Mouse (Mus musculus) midbrain, embryonic 11.5 days (tissue): ENCODE results near the gene Slc17a5. TPM values are rescaled to one million over a fixed set of nuclear protein-coding genes. Genes with fewer than 3 reads are reported as not detected.

Experiments
- ATAC-seq: fragments of 200-750 bp; cut with Nextera tagmentation; 2 replicates; pipeline ENCODE4 v1.8.0; 2017; ENCODE audit warnings: moderate TSS enrichment, moderate library complexity; ENCODE audit not compliant: low FRiP score
- DNase-seq: peaks from one replicate; pipeline ENCODE4 v3.0.0; 2015; ENCODE audit warnings: low spot score; ENCODE audit errors: missing footprints
- H3K27ac ChIP-seq: fragments of 300-500 bp; sonication (generic); 2 replicates; pipeline ENCODE4 v1.5.1; 2014; ENCODE audit warnings: low read depth, low read length
- H3K27me3 ChIP-seq: fragments of 300-500 bp; sonication (generic); 2 replicates; pipeline ENCODE4 v1.6.1; 2014; ENCODE audit warnings: mild to moderate bottlenecking, low read length, moderate library complexity, mixed read lengths; ENCODE audit not compliant: control insufficient read depth, insufficient read depth
- H3K36me3 ChIP-seq: fragments of 300-500 bp; sonication (generic); 2 replicates; pipeline ENCODE4 v1.6.1; 2014; ENCODE audit warnings: mild to moderate bottlenecking, low read length, moderate library complexity, mixed read lengths; ENCODE audit not compliant: control insufficient read depth, insufficient read depth
- H3K4me1 ChIP-seq: fragments of 300-500 bp; sonication (generic); 2 replicates; pipeline ENCODE4 v1.6.1; 2014; ENCODE audit warnings: low read length; ENCODE audit not compliant: control insufficient read depth, insufficient read depth
- H3K4me2 ChIP-seq: fragments of 300-500 bp; sonication (generic); 2 replicates; pipeline ENCODE4 v1.6.1; 2014; ENCODE audit warnings: mild to moderate bottlenecking, moderate library complexity
- H3K4me3 ChIP-seq: fragments of 300-500 bp; sonication (generic); 2 replicates; pipeline ENCODE4 v1.5.1; 2014; ENCODE audit warnings: low read depth, low read length
- H3K9ac ChIP-seq: fragments of 300-500 bp; sonication (generic); 2 replicates; pipeline ENCODE4 v1.6.1; 2014; ENCODE audit warnings: low read length
- H3K9me3 ChIP-seq: fragments of 300-500 bp; sonication (generic); 2 replicates; pipeline ENCODE4 v1.6.1; 2016; ENCODE audit warnings: low read length; ENCODE audit not compliant: control insufficient read depth
- WGBS: fragments of 180-500 bp; shearing (Covaris S2); extraction: QIAGEN DNeasy Blood & Tissue Kit; methylation state at CpG from one replicate; pipeline ENCODE4 v1.1.7; 2014; 5-methylcytosine and 5-hydroxymethylcytosine counted together
- polyA plus RNA-seq: library from polyadenylated mRNA; unstranded; fragments of >200 nt; fragmentation: Nextera tagmentation; extraction: Ambion mirVana; gene quantifications from 2 replicates; pipeline ENCODE4 v1.2.1, GENCODE M21; 2014

Slc17a5 gene
- polyA plus RNA-seq, 1 experiment from 2014 or later: 9.8 TPM

DNA sequence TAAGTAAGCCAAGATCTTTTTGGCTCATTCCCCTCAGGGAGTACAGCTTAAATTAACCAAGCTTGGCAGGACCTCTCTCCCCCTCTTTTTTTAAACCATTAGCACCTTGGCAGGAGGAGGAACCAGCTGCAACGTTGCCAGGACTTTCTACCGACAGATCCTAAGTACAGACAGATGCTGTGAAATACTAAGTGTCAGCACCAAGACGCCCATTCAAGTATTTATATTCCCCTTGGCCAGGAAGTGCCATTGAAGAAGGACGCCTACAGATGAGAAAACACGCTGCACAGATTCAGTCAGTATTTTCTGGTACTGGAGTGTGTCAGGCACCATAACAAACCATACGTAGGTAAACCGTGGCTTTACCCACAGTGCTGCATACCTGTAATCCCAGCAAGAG is 40.9 kb downstream of the Slc17a5 start:
- Histone ChIP-seq H3K4me1 (no peaks in the 10 kb centered on the region), H3K4me2 (no peak overlapping the region), H3K36me3 (no peaks in the 10 kb centered on the region), H3K9me3 (no peaks in the 10 kb centered on the region), H3K27ac (no peak overlapping the region), H3K4me3 (no peak overlapping the region), H3K9ac (no peak overlapping the region), H3K27me3 (no peaks in the 10 kb centered on the region)
- DNase-seq: no peak
- ATAC-seq: no peak
- 84% methylated on average over 7 of the region's 7 CpGs for WGBS

- Histone ChIP-seq H3K27me3 (no peaks in the 10 kb centered on the region), H3K4me2 (no peak overlapping the region), H3K9ac (no peak overlapping the region), H3K4me3 (no peak overlapping the region), H3K9me3 (no peaks in the 10 kb centered on the region), H3K36me3 (no peaks in the 10 kb centered on the region), H3K27ac (no peak overlapping the region), H3K4me1 (no peaks in the 10 kb centered on the region)
- no peak for ATAC-seq
- 96% methylated on average over 14 of the region's 14 CpGs for WGBS
- DNase-seq: no peak
Observed at GRCm38 (mm10) chr9:78541758-78542157, 46.1 kb downstream of the Slc17a5 start.

DNA sequence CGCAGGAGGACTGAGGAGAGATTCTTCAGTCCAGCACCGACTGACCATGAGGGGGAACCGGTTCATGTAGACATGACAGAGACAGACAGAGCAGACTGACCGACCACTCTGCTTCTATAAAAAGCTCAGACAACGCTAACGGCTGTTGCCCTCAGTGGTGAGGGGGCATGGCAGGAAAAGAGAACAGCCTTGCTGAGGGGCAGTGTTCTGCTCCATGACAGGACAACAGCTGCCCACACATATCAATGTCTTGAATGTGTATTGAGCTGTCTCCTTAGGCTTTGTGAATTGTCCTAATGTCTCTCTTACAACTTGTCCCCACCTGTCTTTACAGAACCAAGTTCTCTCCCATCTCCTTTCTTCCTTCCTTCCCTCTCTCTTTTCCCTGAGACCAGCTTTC is 49.4 kb downstream of the Slc17a5 start:
- Histone ChIP-seq H3K4me3 (no peak overlapping the region), H3K36me3 (no peaks in the 10 kb centered on the region)

DNA sequence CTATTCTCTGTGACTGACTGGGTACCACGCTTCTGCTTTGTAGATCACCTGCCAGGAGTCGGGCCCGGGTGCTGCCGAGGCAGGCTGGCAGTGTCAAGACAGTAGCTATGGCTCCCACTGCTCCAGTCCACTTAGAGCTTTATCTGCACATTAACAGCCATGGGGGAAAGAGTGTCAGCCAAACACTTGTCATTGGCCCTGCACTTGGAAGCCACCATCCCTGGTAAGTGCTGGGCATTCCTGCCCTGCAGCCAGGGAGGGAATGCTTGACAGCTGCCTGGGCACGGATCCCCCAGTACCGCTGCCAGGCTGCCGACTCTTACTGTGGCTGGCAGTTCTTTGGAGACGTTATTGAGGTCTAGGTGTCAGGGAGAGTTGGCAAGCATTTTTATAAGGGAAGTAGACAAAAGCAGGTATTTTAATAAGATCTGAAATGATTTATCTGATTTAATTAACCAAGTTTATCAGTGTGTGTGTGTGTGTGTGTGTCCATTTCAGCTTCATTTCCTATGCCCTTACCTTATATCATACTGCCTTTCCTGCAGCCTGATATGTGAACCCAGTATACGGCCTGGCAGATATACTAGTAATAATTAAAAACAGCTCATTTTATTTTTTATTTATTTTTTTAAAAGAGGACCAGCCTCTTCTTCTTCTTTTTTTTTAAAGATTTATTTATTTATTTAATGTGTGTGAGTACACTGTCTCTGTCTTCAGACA is 50.5 kb downstream of the Slc17a5 start:
- H3K36me3 ChIP-seq: no peaks in the 10 kb centered on the region
- H3K4me2 ChIP-seq: no peak overlapping the region
- ATAC-seq (no peak), DNase-seq (no peak)
- no peak overlapping the region for H3K9ac ChIP-seq
- no peaks in the 10 kb centered on the region for H3K27me3 ChIP-seq
- WGBS: 91% methylated on average over 9 of the region's 9 CpGs
- no peaks in the 10 kb centered on the region for H3K4me1 ChIP-seq
- H3K9me3 ChIP-seq: no peaks in the 10 kb centered on the region
- H3K27ac ChIP-seq: no peak overlapping the region
- no peak overlapping the region for H3K4me3 ChIP-seq

More for the DNA sequence above, 49.4 kb downstream of the Slc17a5 start:
- Histone ChIP-seq H3K4me1 (no peaks in the 10 kb centered on the region), H3K27me3 (no peaks in the 10 kb centered on the region), H3K9ac (no peak overlapping the region), H3K9me3 (no peaks in the 10 kb centered on the region), H3K27ac (no peak overlapping the region), H3K4me2 (no peak overlapping the region)
- ATAC-seq (no peak), DNase-seq (no peak)
- 77% methylated on average over 6 of the region's 6 CpGs for WGBS

- no peak for ATAC-seq
- Histone ChIP-seq H3K4me2 (no peak overlapping the region), H3K27ac (no peak overlapping the region), H3K36me3 (no peaks in the 10 kb centered on the region), H3K9me3 (no peaks in the 10 kb centered on the region), H3K9ac (no peak overlapping the region), H3K4me1 (no peaks in the 10 kb centered on the region), H3K4me3 (no peak overlapping the region), H3K27me3 (no peaks in the 10 kb centered on the region)
- DNase-seq: peak; percentile 61
- WGBS: 89% methylated on average over 7 of the region's 7 CpGs
Observed at GRCm38 (mm10) chr9:78534606-78535005, 53.2 kb downstream of the Slc17a5 start.

- Histone ChIP-seq H3K4me3 (no peak overlapping the region), H3K4me2 (no peak overlapping the region), H3K4me1 (no peaks in the 10 kb centered on the region; the same call in 1 of the 2 replicates), H3K27me3 (no peaks in the 10 kb centered on the region), H3K9ac (no peak overlapping the region), H3K27ac (no peak overlapping the region), H3K36me3 (no peaks in the 10 kb centered on the region), H3K9me3 (no peaks in the 10 kb centered on the region)
- no peak for DNase-seq
- ATAC-seq: no peak
- 85% methylated on average over 18 of the region's 18 CpGs for WGBS
Observed at GRCm38 (mm10) chr9:78533296-78533935, 54.4 kb downstream of the Slc17a5 start.

- DNase-seq (no peak), ATAC-seq (no peak)
- H3K9me3 ChIP-seq: no peaks in the 10 kb centered on the region
- no peak overlapping the region for H3K4me2 ChIP-seq
- H3K27me3 ChIP-seq: no peaks in the 10 kb centered on the region
- no peak overlapping the region for H3K27ac ChIP-seq
- no peak overlapping the region for H3K9ac ChIP-seq
- H3K4me1 ChIP-seq: no peaks in the 10 kb centered on the region; the same call in 1 of the 2 replicates
- 87% methylated on average over 9 of the region's 9 CpGs for WGBS
- no peaks in the 10 kb centered on the region for H3K36me3 ChIP-seq
- no peak overlapping the region for H3K4me3 ChIP-seq
Observed at GRCm38 (mm10) chr9:78532341-78532819, 55.5 kb downstream of the Slc17a5 start.

DNA sequence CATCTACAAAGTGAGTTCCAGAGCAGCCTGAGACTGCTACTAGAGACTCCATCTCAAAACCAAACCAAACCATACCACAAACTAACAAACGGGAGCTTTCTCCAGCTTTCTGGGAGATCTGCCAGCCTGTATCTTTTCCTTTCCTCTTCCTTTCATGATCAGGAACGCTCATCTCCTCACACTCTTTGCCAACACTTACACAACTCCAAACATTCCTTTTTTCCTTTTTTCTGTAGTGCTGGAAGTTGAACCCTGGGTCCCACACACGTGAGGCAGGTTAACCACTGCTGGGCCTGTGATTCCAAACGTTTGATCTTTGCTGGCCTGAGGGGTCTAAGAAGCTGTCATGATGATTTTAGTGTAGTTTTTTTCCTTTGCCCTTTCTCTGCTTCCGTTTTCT is 56.0 kb downstream of the Slc17a5 start:
- ATAC-seq: no peak
- Histone ChIP-seq H3K4me1 (peaks cover 3% of the 10 kb centered on the region; the same call in 1 of the 2 replicates), H3K9me3 (no peaks in the 10 kb centered on the region), H3K27me3 (no peaks in the 10 kb centered on the region), H3K4me3 (no peak overlapping the region), H3K4me2 (no peak overlapping the region), H3K9ac (no peak overlapping the region), H3K36me3 (no peaks in the 10 kb centered on the region), H3K27ac (no peak overlapping the region)
- no peak for DNase-seq
- 73% methylated on average over 5 of the region's 5 CpGs for WGBS

DNA sequence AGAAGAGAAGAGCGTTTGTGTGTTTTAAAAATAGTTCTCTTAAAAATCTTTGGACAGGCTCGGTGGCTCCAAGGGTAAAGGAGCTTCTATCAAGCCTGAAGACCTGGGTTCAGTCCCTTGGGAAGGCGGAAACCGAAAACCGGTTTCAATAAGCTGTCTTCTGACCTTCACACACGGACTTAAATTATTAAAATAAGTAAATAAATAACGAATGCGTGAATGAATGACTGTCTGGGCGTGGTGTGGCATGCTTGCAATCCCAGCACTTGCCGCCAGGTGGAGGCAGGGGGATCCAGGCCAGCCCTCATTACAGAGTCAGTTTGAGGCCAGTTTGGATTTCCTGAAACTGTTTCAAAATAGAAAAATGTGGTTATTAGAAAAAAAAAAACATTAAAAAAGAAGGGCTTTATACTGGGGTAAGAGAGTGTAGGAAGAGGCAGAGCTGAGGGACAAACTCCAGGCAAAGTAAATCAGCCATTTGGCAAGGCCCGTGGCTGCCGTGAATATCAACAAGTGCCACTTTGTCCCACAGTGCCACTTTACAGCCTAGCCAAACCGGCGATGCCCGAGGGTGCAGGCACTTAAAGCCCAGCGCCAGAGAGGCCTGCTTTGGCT is 60.0 kb downstream of the Slc17a5 start:
- no peaks in the 10 kb centered on the region for H3K27me3 ChIP-seq
- DNase-seq (peak; percentile 99), ATAC-seq (peak; percentile 73)
- H3K4me2 ChIP-seq: peak overlapping the region; percentile 92
- H3K4me3 ChIP-seq: peak overlapping the region; percentile 44
- no peaks in the 10 kb centered on the region; the same call in 1 of the 2 replicates for H3K36me3 ChIP-seq
- H3K9me3 ChIP-seq: no peaks in the 10 kb centered on the region
- H3K4me1 ChIP-seq: peaks cover 4% of the 10 kb centered on the region; the same call in 1 of the 2 replicates
- WGBS: 4% methylated on average over 16 of the region's 16 CpGs
- H3K27ac ChIP-seq: peak overlapping the region; percentile 71
- peak overlapping the region; percentile 67 for H3K9ac ChIP-seq
